Comparison of ENCODE assay signal across 10 mouse cellular contexts in the genomic region with DNA sequence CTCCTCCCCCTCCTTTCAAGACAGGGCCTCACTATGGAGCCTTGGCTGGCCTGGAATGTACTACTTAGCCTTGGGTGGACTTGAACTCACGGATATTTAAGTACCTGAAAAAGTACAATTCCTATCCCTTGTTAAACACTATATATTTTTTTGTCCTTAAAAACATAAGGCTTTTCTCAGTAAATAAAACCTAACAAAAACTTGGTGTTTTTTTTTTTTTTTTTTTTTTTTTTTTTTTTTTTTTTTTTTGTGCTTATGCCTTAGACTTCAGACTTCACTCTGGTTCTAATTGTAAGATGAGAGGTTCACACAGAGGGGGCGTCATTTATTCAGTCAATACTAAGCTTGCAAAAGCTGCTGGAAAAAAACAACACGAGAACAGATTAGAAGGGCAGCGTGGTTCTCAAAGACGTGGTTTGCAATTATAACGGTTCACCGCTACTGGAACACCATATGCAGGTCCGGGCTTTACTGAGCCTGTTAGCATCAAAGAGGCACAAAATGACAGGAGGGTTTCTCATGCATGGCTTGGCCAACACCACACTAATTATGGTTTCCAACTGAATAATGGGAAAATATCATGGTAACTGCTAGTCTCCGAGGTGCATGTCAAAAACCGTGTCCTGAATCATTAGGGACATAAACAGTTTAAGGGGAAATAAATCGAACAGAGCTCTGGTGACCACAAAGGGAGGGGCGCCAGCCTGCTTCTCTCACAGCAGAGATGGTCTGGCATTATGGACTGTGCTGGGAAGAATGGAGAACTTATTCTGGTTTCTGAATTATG. TPM values are rescaled to one million over a fixed set of nuclear protein-coding genes. Genes with fewer than 3 reads are reported as not detected.
DNase-seq lines count a peak whose midpoint lies in the region; ATAC-seq and TF ChIP-seq lines count a peak whose summit lies in the region.
"Had no signal": no experiment of that assay in that cellular context is flagged by ENCODE, and none has a peak within 500 bp of the region (broad histone marks: within the 10 kb centered on the region; RNA-seq: fewer than 3 reads in every experiment).

No protein-coding gene starts in this region.

- no peak overlapping the region for H3K4me2 ChIP-seq in midbrain, postnatal 0 days (ENCODE audit: low read depth, low read length, poor library complexity, severe bottlenecking)
- H3K4me2 ChIP-seq: kidney, embryonic 15.5 days; limb, embryonic 12.5 days had no signal

- no peak overlapping the region for H3K27ac ChIP-seq in hindbrain, embryonic 10.5 days
- no peak overlapping the region for H3K27ac ChIP-seq in midbrain, postnatal 0 days (ENCODE audit: low read depth, low read length)
- no peak overlapping the region for H3K27ac ChIP-seq in limb, embryonic 10.5 days
- H3K27ac ChIP-seq: kidney, embryonic 15.5 days; limb, embryonic 12.5 days had no signal

- H3K9me3 ChIP-seq in hindbrain, embryonic 10.5 days: no peaks in the 10 kb centered on the region
- H3K9me3 ChIP-seq in midbrain, postnatal 0 days (ENCODE audit: low read length): no peaks in the 10 kb centered on the region
- no peaks in the 10 kb centered on the region for H3K9me3 ChIP-seq in limb, embryonic 10.5 days (replicated peaks)
- H3K9me3 ChIP-seq: kidney, embryonic 15.5 days; limb, embryonic 12.5 days had no signal

- no peak overlapping the region for H3K4me3 ChIP-seq in hindbrain, embryonic 10.5 days
- H3K4me3 ChIP-seq in midbrain, postnatal 0 days (ENCODE audit: low read depth, low read length): no peak overlapping the region
- H3K4me3 ChIP-seq in limb, embryonic 10.5 days: no peak overlapping the region
- H3K4me3 ChIP-seq: kidney, embryonic 15.5 days; limb, embryonic 12.5 days had no signal

- no peak for TF ChIP-seq CTCF in midbrain, postnatal 0 days (IDR thresholded peaks at IDR 0.05)

- ATAC-seq in midbrain, postnatal 0 days (ENCODE audit: low FRiP score): no peak; the same call in 1 of the 2 replicates

- DNase-seq in left cerebral cortex, postnatal 4 days: peak; percentile 63
- DNase-seq in left cerebral cortex, adult 11 months (ENCODE audit: low spot score): no peak
- peak; percentile 66 to 77 for DNase-seq in cerebellum, postnatal 14 days
- DNase-seq in hindbrain, embryonic 10.5 days (ENCODE audit: low spot score): peak; percentile 21
- DNase-seq in midbrain, postnatal 0 days (ENCODE audit: low spot score): peak; percentile 90
- DNase-seq in urinary bladder, postnatal 4 days (ENCODE audit: low spot score in 2 of 2): no peak
- no peak for DNase-seq in limb, embryonic 10.5 days (ENCODE audit: low spot score)
- DNase-seq in left cerebral cortex, postnatal 10 days (ENCODE audit: extremely low spot score in 1 of 2, low spot score in 2 of 2): no peak

- peaks cover 24% of the 10 kb centered on the region for H3K4me1 ChIP-seq in hindbrain, embryonic 10.5 days (replicated peaks)
- no peaks in the 10 kb centered on the region for H3K4me1 ChIP-seq in midbrain, postnatal 0 days (ENCODE audit: insufficient read depth, low read length)
- peaks cover 14% of the 10 kb centered on the region for H3K4me1 ChIP-seq in limb, embryonic 10.5 days

- no peaks in the 10 kb centered on the region for H3K36me3 ChIP-seq in hindbrain, embryonic 10.5 days
- H3K36me3 ChIP-seq in midbrain, postnatal 0 days (ENCODE audit: insufficient read depth, low read length): no peaks in the 10 kb centered on the region
- no peaks in the 10 kb centered on the region for H3K36me3 ChIP-seq in limb, embryonic 10.5 days
- H3K36me3 ChIP-seq: kidney, embryonic 15.5 days; limb, embryonic 12.5 days had no signal

- intact Hi-C loops in left cerebral cortex, postnatal 4 days (cut with DNase I): no loop called here
- intact Hi-C loops in left cerebral cortex, postnatal 10 days (cut with DNase I): no loop called here

- 64% methylated on average over 12 of the region's 12 CpGs for WGBS in hindbrain, embryonic 10.5 days
- WGBS in midbrain, postnatal 0 days: 26% methylated on average over 12 of the region's 12 CpGs
- 77% methylated on average over 12 of the region's 12 CpGs for WGBS in limb, embryonic 10.5 days

- no peak overlapping the region for H3K9ac ChIP-seq in midbrain, postnatal 0 days (replicated peaks; ENCODE audit: low read length, poor library complexity, severe bottlenecking)
- H3K9ac ChIP-seq: kidney, embryonic 15.5 days; limb, embryonic 12.5 days had no signal

- no peaks in the 10 kb centered on the region for H3K27me3 ChIP-seq in hindbrain, embryonic 10.5 days (ENCODE audit: insufficient read depth, poor library complexity, severe bottlenecking)
- no peaks in the 10 kb centered on the region for H3K27me3 ChIP-seq in midbrain, postnatal 0 days (ENCODE audit: insufficient read depth, low read length)
- H3K27me3 ChIP-seq in limb, embryonic 10.5 days (ENCODE audit: low read depth, poor library complexity, severe bottlenecking): no peaks in the 10 kb centered on the region
- H3K27me3 ChIP-seq: kidney, embryonic 15.5 days; limb, embryonic 12.5 days had no signal

RNA-seq across cellular contexts. Expression of gene Fxn, which starts 32.3 kb away (rescaled TPM):
- 10 to 100 TPM; 12.7 to 15.5 TPM for total RNA-seq in left cerebral cortex, postnatal 4 days (2021)
- polyA plus RNA-seq in hindbrain, embryonic 10.5 days (2016; fragmentation: Nextera tagmentation; extraction: Ambion mirVana): 56.7 and 58.1 TPM in 2 replicates
- 24.6 and 25.4 TPM in 2 replicates for total RNA-seq in midbrain, postnatal 0 days (2014; rRNA removed)
- polyA plus RNA-seq in midbrain, postnatal 0 days (2015; fragmentation: Nextera tagmentation; extraction: Ambion mirVana): 42.5 and 43.7 TPM in 2 replicates
- polyA plus RNA-seq in limb, embryonic 10.5 days (2016; fragmentation: Nextera tagmentation; extraction: Ambion mirVana): 62.7 and 67.1 TPM in 2 replicates
- total RNA-seq in left cerebral cortex, postnatal 10 days (2021): 10 to 100 TPM; 10.4 to 10.5 TPM

Comparison
In these comparisons a context has a peak if more than half of its experiments do, and no peak if none do; other contexts are left out.
1. DNase-seq: peak in left cerebral cortex, postnatal 4 days (single experiment), cerebellum, postnatal 14 days (2 of 2), hindbrain, embryonic 10.5 days (single experiment) and midbrain, postnatal 0 days (single experiment); none in left cerebral cortex, adult 11 months (single experiment), urinary bladder, postnatal 4 days (0 of 2), limb, embryonic 10.5 days (single experiment) and left cerebral cortex, postnatal 10 days (0 of 2).